Mouse (Mus musculus): ENCODE results near the gene Ndufa1.
"Not testable (repeated sequence)": the region's sequence is repeated elsewhere in the genome, so short reads cannot be mapped to it uniquely, and the experiment has no call there.

The Ndufa1 gene

DNA sequence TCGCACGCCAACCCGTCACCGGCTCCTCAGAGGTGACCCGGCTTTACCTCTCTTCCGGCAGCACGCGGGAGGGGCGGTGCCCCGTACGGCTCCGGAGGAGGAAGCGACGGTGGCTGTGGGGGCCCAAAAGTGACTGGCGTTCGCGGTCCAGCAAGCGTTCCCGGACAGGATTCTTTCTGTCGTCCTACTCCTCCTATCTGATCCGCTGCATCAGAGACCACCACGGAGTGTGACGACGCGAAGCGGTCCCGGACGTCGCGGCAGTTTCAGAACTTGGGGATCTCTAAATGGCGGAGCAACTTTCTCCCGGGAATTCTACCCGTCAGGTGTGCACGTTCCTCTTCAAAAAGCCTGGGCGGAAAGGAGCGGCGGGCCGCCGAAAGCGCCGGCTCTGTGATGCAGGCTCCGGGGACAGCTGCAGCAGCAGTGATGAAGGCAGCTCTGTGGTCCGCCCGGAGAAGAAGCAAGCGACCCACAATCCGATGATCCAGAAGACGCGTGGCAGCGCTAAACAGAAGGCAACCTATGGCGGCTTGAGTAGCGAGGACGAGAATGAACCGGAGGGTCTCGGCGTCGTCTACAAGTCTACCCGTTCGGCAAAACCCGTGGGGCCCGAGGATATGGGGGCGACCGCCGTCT is at the start of gene Ndufa1, which contains the start of gene Rnf113a1:
Gene Ndufa1, minus strand, starts transcription at position 59 of the 639 bp plus-strand sequence.
Gene Rnf113a1, plus strand, starts transcription at position 141 of the 639 bp plus-strand sequence.
- DNase-seq = peak; percentile 76

- not testable (repeated sequence) for DNase-seq
Measured at GRCm38 (mm10) chrX:37222158-37222557, 31.2 kb upstream of the Ndufa1 start, which contains the start of gene Rhox1. TSS of gene Rhox1 (minus strand) at chrX:37222258.

DNA sequence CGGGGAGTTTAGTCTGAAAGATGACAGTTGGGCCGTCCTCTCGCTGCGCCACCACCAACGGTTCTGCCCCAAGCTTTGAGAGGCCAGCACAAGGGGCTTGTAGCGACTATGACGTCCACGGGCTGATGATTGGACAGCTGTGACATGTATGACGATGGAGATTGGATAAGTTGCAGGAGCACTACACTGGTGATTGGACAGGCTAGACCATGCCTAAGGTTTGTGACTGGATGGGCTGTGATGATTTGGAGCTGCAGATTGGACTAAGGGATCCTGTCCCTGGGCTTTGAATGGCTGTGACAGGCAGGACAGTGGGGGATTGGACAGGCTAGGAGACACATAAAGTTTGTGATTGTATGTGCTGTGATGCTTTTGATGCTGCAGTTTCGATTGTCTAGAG is 20.0 kb upstream of the Ndufa1 start, which contains the start of gene Gm9:
Gene Gm9, minus strand, starts transcription at position 101 of the 400 bp plus-strand sequence.
- no peak for DNase-seq

DNA sequence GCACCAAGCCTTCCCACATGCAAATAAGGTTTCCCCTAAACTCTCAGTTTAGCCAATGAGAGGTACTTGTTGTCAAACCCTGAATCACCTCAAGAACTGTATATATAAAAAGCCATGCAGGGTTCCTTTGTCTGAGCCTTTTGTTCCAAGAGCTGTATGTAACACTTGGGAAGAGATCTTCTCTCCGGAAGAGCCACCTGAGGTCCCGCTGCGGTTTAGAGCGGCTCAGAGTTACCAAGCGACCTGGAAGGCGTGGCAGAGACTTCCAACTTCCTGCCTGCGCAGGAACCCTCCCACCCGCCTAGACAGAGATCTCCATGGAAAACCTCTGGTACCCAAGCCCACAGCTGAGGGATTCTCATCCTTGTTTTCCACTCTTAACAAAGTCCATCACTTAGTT is 7.7 kb upstream of the Ndufa1 start:
- no peak for DNase-seq

- DNase-seq = no peak
Measured at GRCm38 (mm10) chrX:37191744-37192379, 899 bp upstream of the Ndufa1 start.

DNA sequence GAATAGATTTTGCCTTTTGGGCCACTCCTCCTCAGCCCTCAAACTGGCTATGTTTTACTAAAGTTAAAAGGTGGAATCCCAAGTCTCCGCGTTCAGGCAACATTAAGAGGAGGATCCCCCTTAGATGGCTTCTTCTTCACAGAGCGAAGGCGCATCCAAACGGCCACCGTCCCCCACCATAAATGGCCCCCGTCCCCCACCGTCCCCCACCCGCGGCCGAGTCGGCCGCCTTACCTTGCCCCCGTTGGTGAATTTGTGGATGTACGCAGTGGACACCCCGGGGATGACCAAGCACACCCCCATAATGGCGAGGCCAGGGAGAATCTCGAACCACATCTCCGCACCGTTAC is 233 bp downstream of the Ndufa1 start:
- DNase-seq = no peak

DNA sequence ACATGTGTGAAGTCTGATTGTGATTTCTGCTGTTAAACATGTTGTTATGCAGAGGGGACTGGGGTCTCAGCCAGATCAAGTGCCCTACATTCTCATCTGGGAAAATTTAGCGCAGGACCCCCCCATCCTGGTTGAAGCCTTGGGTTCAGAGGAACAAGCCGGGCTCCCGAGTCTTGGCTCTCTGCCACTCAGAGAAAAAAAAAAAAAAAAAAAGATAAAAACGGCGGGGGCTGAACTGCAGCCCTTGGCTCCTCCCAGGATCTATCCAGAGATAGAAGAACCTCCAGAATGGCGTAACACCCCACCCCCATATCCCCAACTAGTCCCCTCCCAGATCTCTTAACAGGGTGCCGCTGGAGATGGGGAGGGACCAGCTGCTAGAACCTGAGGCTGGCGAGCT is 6.6 kb downstream of the Ndufa1 start:
- DNase-seq = not testable (repeated sequence)

GRCm38 (mm10) chrX:37168742-37169141 is 22.2 kb downstream of the Ndufa1 start, which contains the start of gene Akap14:
TSS of gene Akap14 (minus strand) at chrX:37168842.
- no peak for DNase-seq

- DNase-seq = no peak
Measured at GRCm38 (mm10) chrX:37167085-37167484, 23.9 kb downstream of the Ndufa1 start.

DNA sequence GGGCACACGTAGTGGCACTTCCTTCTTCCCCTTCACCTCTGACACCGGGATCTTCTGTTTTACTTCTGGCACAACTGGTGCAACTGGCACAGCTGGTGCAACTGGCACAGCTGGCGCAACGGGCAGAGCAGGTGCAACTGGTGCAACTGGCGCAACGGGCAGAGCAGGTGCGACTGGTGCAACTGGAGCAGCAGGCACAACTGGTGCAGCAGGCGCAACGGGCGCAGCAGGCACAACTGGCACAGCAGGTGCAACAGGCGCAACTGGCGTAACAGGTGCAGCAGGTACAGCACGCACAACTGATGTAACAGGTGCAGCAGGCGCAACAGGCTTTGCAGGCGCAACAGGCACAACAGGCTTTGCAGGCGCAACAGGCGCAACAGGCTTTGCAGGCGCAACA is 27.8 kb downstream of the Ndufa1 start:
- no peak for DNase-seq

DNA sequence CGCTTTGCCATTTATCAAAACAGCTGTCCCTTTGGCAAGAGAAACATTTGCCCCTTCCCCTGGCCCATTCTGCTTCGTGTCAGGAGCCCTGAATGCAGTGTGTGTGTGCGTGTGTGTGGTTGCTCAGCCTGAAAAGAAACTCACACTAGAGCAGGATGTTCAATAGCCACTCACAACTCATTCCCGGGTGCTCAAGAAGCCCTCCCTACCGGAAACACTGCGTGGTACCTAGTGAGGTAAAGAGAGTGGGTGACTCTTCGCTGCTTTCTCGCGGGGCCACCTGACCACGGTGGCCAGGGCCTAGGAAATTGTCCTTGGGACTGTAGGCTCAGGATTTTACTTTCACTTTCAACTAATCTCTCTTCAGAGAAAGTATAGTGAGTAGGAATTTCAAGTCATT is 29.8 kb downstream of the Ndufa1 start:
- no peak for DNase-seq

- no peak for DNase-seq
Measured at GRCm38 (mm10) chrX:37157839-37158238, 33.1 kb downstream of the Ndufa1 start.

DNA sequence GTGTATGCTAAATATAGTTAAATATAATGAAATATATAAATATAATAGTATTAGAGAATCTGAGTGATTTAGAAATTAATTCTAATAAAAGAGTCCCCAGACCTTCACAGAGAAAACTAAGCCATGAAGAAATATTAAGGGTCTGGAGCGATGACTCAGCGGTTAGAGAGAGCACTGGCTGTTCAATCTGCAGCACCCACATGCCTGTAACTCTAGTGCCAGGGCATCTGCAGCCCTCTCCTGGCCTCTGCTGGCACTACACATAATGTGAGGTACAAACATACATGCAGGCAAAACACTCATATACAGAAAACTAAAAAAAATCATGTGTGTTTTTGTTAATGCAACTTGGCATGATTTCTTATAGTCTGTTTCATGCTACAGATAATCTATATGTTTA is 46.0 kb downstream of the Ndufa1 start:
- DNase-seq = no peak

- not testable (repeated sequence) for DNase-seq
Measured at GRCm38 (mm10) chrX:37144498-37144897, 46.5 kb downstream of the Ndufa1 start.

- DNase-seq = no peak
Measured at GRCm38 (mm10) chrX:37141732-37142131, 49.2 kb downstream of the Ndufa1 start.

Measured in cerebellum, adult 11 months (tissue).